Mouse (Mus musculus): Measurements from ENCODE around the gene Flnb.

The Flnb gene

GRCm38 (mm10) chr14:7938809-7939784 is 121.3 kb downstream of the Flnb start:
- no peak for DNase-seq (ENCODE audit: inconsistent age in 2 of 2, low spot score in 1 of 2)

GRCm38 (mm10) chr14:7941413-7941812 is 123.7 kb downstream of the Flnb start:
- peak; percentile 30 to 61 for DNase-seq (ENCODE audit: inconsistent age in 2 of 2, low spot score in 1 of 2)

GRCm38 (mm10) chr14:7943101-7943800 is 125.5 kb downstream of the Flnb start:
- peak; percentile 66 to 81 for DNase-seq (ENCODE audit: inconsistent age in 2 of 2, low spot score in 1 of 2)

GRCm38 (mm10) chr14:7943801-7944135 is 126.0 kb downstream of the Flnb start:
- peak; percentile 62 to 78 for DNase-seq (ENCODE audit: inconsistent age in 2 of 2, low spot score in 1 of 2)

- peak in 1 of 2 experiments; percentile 61 for DNase-seq (ENCODE audit: inconsistent age in 2 of 2, low spot score in 1 of 2)
Observed at GRCm38 (mm10) chr14:7944349-7945039, 126.7 kb downstream of the Flnb start.

GRCm38 (mm10) chr14:7945261-7945660 is 127.5 kb downstream of the Flnb start:
- no peak for DNase-seq (ENCODE audit: inconsistent age in 2 of 2, low spot score in 1 of 2)

DNA sequence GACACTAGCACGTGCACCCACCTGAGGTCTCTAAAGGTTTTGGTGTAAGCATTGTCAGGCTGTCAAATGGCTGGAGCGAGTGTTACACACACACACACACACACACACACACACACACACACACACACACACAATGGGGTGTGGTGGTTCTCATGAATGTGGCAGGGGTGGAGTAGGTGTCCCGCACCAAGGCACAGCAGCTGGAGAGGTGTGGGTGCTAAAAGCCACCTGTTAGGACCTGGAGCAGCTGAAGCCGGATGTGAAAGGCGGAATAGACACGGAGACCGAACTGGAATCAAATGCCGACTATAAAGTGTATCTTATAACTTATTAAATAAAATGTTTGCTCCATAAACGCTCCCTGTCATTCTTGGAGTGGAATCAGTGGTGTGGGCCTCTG is 133.5 kb downstream of the Flnb start:
- DNase-seq (ENCODE audit: inconsistent age in 2 of 2, low spot score in 1 of 2): no peak

DNA sequence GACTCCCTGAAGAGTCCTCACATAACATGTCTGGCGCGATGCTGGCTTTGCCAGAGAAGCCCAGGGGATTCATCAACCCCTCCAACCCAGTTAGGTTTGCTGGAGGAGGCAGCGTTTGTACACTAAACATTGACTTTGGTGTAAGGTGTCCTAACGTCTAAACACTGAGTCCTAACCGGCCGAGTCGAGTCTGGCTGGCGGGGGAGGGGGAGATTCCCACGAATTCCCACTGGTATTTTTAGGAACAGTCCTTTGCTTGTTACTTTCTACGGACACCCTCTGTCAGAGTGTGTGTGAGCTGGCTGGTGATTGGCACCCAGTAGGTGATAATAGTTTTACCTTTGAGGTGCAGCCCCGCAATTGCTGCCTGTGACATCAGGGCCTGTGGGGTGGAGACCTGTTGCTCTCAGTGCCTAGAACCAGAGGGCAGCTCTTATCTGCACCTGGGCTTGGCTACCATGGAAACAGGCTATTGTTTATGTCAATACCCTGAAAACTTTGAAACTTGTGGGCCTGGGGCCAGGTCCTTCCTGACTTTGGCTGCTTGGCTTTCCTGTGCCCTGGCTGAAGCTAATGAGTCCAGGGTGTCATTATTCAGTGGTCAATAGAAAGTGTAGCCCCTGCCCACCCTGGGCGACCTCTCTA is 135.0 kb downstream of the Flnb start:
- DNase-seq (ENCODE audit: inconsistent age in 2 of 2, low spot score in 1 of 2): peak in 1 of 2 experiments; percentile 56

- no peak for DNase-seq (ENCODE audit: inconsistent age in 2 of 2, low spot score in 1 of 2)
Observed at GRCm38 (mm10) chr14:7954071-7954471, 136.3 kb downstream of the Flnb start.

DNA sequence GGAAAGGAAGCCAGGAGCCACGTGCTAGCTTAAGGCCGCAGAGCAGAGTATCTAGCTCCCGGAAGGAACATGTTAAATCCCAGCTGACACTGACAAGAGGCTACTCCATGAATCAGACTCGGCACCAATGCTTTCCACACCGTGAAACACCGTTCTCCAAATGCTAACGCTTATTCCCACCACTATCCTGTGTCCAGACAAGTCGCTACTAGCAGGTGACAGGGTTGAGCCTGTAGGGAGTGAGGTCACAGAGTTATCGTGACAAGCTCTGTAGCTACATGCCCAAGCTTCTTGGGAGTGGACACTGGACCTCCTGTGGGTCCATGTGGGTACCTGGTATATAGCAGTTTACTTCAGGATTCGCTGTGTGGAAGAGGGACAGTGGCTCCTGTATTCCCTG is 138.7 kb downstream of the Flnb start:
- no peak for DNase-seq (ENCODE audit: inconsistent age in 2 of 2, low spot score in 1 of 2)

DNA sequence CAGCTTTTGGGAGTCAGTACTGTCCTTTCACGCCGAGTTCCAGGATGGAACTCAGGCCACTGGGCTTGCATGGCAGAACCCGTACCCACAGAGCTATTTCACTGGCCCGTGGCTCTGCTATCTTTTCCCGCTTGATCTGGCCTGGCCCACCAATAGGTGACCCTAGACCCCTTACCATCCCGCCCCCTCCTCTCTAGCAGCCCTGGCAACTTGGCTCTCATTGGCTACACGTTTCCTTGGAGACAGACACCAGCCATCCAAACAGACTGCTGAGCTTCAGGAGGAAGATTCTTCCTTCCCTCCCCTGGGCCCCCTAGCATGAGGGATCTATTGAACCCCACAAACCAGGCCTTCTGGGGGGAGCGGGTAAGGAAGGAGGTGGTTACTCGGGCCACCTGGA is 139.3 kb downstream of the Flnb start, which contains the start of gene Gm45521:
TSS of gene Gm45521 (plus strand) at position 240 of the 400 bp plus-strand sequence.
- no peak for DNase-seq (ENCODE audit: inconsistent age in 2 of 2, low spot score in 1 of 2)

DNA sequence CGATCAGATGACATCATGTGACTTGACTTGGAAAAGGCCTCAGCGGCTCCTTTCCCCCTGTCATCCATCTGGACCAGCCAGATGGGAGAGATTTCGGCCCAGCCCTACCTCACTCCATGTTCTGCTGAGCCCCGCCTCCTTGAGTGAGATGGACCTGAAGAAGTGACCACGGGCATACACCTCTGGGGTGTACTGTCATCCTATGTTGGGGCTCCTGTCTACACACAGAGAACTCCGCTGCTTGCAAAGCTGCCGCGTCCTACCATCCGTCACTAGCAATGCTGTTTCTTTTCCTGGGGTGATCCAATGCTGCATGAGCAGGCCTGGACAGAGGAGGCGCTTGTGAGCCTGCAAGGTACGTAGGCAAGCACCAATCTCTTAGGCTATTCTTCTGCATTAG is 142.9 kb downstream of the Flnb start:
- DNase-seq (ENCODE audit: inconsistent age in 2 of 2, low spot score in 1 of 2): no peak

DNA sequence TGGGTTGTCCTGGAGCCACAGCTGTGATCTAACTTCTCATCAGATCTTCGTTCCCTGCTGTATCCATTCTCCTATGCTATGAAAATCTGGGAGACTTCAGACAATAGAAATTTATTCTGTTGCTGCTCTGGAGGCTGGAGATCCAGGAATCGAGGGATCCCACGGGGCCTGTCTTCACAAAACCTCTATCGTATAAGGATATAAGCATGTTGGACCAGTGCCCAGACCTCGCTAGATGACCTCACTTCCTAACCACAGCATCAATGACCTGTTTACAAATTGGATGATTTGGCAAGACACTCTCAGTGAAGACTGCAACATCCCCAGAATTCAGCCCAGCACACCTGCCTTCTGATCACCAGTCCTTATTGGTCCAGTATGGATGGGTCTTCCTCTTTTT is 144.0 kb downstream of the Flnb start:
- DNase-seq (ENCODE audit: inconsistent age in 2 of 2, low spot score in 1 of 2): peak in 1 of 2 experiments; percentile 62

DNA sequence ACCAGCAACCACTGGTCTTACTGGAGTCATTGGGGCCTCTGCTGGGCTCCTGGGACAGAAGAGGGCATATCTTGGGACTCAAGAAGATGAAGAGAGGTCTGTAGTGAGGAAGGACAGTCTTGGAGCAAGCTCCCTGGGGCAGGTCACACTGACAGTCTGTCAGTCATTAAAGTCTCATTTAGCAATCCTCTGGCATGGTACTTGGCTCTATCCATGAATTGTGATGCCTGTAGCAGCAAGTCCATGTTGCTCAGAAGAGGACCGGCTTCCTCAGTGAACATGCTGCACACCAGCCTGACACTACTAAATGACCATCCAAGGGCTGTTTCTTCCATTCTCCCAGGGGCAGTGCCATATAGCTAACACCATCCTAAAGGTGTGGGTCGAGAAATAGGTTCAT is 144.9 kb downstream of the Flnb start:
- DNase-seq (ENCODE audit: inconsistent age in 2 of 2, low spot score in 1 of 2): no peak

DNA sequence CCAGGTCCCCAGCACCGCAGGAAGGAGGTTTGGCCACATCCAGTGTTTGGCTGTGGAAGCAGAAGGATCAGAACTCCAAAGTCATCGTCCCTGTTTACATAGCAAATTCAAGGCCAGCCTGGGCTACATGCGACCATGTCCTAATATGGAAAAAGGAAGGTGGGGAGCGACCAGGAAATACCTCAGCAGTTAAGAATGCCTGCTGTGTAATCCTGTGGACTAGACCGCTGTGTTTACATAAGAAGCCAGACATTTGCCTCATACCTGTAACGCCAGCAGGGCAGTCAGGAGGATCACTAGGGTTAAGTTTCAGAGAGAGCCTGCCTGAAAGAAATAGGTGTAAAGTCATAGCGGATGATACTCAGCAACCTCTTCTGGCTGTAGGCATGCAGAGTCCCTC is 145.4 kb downstream of the Flnb start:
- DNase-seq (ENCODE audit: inconsistent age in 2 of 2, low spot score in 1 of 2): no peak

- DNase-seq (ENCODE audit: inconsistent age in 2 of 2, low spot score in 1 of 2): peak; percentile 51 to 92
Observed at GRCm38 (mm10) chr14:7964219-7964889, 146.6 kb downstream of the Flnb start.

- no peak for DNase-seq (ENCODE audit: inconsistent age in 2 of 2, low spot score in 1 of 2)
Observed at GRCm38 (mm10) chr14:7971889-7972493, 154.2 kb downstream of the Flnb start.

DNA sequence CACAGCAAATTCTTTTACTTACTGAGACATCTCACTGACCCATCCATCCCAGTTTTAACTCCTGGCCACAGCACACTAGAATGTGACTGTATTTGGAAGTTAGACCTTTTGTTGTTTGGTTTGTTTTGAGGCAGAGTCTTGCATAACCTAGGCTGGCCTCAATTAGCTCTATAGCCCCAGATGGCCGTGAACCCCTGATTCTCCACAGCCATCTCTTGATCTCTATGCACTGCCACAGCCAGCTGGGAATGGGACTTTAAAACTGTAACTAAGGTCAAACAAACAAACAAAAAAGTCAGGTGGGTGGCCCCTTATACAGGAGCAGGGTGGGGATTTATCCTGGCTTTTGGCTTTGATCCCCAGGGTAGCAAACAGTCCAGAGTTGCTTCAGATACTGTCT is 156.9 kb downstream of the Flnb start:
- DNase-seq (ENCODE audit: inconsistent age in 2 of 2, low spot score in 1 of 2): no peak

GRCm38 (mm10) chr14:7975177-7975576 is 157.4 kb downstream of the Flnb start:
- no peak for DNase-seq (ENCODE audit: inconsistent age in 2 of 2, low spot score in 1 of 2)

GRCm38 (mm10) chr14:7977471-7977870 is 159.7 kb downstream of the Flnb start:
- DNase-seq (ENCODE audit: inconsistent age in 2 of 2, low spot score in 1 of 2): no peak

Measured in adrenal gland, adult (tissue).